Mouse (Mus musculus): ENCODE data around the gene Dok1. TPM values are rescaled to one million over a fixed set of nuclear protein-coding genes. Genes with fewer than 3 reads are reported as not detected.

Dok1 gene
- polyA plus RNA-seq (2021; fragmentation: Nextera tagmentation), result 1.0 and 2.4 TPM in 2 replicates
- long read RNA-seq, experiment 1, partial matches to known transcripts, result 0 of 1 reads
- long read RNA-seq, experiment 1, other reads (novel, unspliced or antisense), result 1 of 1 reads
- long read RNA-seq, experiment 2, partial matches to known transcripts, result 1 of 7 reads
- long read RNA-seq, experiment 2, other reads (novel, unspliced or antisense), result 3 of 7 reads

DNA sequence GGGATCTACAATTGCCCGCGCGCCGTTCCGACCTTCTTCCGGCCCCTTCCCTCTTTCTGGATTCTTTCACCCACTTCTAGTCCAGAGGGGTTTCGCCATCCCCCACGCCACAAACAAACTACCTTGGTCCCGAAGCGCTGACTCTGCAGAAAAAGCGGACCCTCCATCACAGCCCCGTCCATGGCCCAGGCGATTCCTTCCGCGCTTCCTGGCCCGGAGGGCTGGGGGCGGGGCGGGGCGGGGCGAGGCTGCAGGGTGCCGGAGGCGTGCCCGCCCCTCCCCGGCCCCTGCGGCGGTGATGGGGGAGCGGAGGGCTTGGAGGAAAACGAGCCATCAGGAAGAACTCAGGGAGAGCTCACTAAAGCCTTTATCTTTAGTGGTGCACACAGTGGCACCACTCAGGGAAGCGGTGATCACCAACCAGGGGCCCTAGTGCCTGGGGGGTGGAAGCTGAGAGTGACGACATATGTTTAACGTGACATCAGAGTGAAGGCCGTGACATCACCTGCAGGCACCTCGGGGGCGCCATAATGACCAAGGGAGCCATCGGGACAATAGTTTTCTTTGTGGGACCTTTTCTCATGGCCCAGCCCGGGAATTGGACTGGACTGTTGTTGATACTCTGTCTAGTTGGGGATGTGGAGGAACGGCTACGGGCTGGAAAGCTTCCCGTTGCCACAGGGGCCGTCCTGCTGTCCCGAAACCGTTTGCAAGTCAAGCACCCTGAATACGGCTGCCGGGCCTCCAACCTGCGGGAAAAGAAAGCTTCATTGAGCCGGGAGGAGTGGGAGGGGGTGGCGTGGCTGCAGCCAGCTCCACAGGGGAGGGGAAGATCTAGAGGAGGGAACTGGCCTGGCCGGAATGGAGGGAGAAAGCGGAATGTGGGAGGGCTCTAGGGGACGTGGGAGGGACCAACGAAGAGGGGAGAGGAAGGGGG lies at the start of gene Dok1, which contains the start of gene Loxl3:
Gene Dok1 (minus strand): TSS at position 223 of the 937 bp plus-strand sequence.
Gene Loxl3 (plus strand): TSS at position 925 of the 937 bp plus-strand sequence.

DNA sequence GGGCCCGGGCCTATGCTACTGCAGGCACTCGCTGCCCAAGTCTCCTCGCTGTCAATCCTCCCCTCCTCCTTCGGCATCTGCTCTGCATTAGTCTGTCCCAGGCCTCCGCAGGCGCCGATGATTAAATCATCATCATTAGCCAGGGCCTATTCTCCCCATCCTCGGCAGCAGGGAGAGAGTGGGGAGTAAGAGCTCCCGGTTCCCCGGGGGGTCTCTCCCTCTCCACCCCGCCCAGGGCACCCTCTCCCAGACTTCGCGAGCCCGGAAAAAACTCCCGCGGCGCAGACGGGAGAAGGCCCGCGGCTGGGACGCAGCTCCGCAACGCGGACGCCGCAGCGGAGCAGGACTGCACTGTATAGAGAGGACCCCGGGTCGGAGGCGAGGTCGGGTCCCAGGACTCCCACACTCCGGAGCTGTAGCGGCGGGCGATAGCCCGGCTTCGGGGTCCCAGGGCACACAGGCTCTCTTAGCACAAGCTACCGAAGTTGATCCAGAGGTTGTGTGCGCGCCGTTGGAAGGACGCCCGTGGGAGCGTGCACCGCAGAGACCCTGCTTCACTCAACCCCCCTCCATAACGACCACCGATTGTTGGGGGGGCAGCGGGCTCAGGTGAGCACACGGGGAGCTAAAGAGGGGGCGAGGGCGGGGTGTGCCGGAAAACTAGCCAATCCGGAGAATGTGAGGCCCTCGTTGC lies 44.5 kb upstream of the Dok1 start, which contains the start of gene Pcgf1:
Gene Pcgf1 (plus strand): TSS at position 240 of the 694 bp plus-strand sequence.

DNA sequence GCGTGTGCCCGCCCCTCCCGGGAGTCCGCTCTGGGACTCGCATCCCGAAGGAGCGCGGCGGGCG lies 36.8 kb upstream of the Dok1 start, which contains the start of gene Tlx2:
Gene Tlx2 (minus strand): TSS at position 47 of the 64 bp plus-strand sequence.

DNA sequence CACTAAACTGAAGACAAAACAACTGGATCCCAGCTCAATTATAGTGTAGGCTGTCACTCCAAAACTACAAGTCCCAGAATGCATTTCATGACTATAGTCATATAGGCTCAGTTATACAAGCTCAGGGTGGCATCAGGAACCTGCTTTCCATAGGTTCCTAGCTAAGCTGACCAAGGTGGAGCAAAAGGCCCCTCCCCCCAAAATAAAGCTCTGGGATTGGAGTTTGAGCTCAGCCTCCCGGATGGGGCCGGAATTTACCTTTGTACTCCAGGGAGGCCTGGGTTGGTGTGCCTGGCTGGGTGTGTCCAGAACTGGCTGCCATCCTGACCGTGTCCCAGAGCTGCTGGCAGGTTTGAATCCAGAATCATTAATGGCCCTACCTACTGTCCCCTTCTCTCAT lies 24.5 kb upstream of the Dok1 start, which contains the start of gene Dqx1:
Gene Dqx1 (plus strand): TSS at position 55 of the 400 bp plus-strand sequence.

DNA sequence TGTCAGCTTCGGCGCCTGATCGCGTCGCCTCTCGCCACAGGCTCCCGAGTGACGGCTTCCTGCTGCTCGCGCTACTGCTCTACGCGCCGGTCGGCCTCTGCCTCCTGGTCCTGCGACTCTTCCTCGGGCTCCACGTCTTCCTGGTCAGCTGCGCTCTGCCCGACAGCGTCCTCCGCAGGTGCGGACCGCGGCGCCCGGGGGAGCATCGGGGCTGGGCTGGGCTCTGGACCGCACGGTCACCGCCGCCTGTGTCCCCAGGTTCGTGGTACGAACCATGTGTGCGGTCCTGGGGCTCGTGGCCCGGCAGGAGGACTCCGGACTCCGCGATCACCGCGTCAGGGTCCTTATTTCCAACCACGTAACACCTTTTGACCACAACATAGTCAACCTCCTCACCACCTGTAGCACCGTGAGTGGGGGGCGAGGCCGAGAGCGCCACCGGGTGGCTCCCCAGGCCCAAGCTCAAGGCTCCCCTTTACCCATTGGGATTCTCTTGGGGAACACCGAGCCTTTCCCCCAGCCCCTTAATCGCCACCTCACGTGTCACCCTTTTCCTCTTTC lies 21.7 kb upstream of the Dok1 start, which contains the start of gene Htra2:
Gene Htra2 (minus strand): TSS at position 403 of the 561 bp plus-strand sequence.

DNA sequence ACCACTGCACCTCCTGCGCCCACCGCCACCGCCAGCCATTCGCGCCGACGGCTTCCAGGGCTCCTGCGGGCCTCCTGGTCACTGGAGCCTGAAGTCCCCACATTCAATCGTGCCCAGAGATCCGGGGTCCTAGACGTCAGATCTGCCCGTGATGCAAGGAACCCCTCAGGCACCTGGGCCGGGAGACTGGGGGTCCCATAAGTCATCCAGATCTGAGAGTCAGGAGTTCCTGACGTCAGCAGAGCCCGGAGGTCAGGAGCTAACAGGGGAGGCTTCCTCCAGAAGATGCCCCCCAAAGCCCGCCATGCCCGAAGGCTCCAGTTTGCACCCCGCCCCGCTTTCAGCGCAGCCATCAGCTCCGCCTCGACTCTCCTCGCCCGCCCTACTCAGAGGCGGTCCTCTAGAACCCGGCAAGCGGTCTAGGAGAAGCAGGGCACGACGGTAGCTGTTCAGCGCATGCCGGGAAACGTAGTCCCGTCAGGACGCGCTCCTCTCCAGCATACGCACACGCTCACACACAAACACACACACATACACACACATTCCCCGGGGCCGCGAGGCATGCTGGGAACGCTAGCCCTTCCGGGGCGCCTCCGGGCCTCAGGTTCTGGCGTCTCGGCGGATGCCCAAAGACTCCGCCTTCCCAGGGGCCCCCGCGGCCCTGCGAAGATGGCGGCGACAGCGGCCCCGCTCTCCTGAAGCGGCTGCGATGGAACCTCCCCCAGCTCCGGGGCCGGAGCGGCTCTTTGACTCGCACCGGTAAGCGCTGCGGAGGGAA lies 21.0 kb upstream of the Dok1 start, which contains the start of gene Aup1:
Gene Aup1 (plus strand): TSS at position 448 of the 778 bp plus-strand sequence.

Small RNAs within 50 kb of the gene (microRNA-seq; reads per million reads assigned to microRNA genes)
- gene Mir7040, result not detected

Other genes with a start within 250 kb of the Dok1 start
- gene Sema4f, start 93.7 kb downstream of the Dok1 start, polyA plus RNA-seq (2021; fragmentation: Nextera tagmentation), result 13.3 and 16.3 TPM in 2 replicates
- 0.10 and 0.11 TPM in 2 replicates for gene M1ap, start 86.6 kb downstream of the Dok1 start, polyA plus RNA-seq (2021; fragmentation: Nextera tagmentation)
- 2.1 and 2.7 TPM in 2 replicates for gene Loxl3, start 702 bp upstream of the Dok1 start, polyA plus RNA-seq (2021; fragmentation: Nextera tagmentation)
- 69.0 and 92.6 TPM in 2 replicates for gene Aup1, start 21.1 kb upstream of the Dok1 start, polyA plus RNA-seq (2021; fragmentation: Nextera tagmentation)
- gene Htra2, start 21.8 kb upstream of the Dok1 start, polyA plus RNA-seq (2021; fragmentation: Nextera tagmentation), result 34.7 and 37.5 TPM in 2 replicates
- gene Dqx1, start 24.4 kb upstream of the Dok1 start, polyA plus RNA-seq (2021; fragmentation: Nextera tagmentation), result 0.18 and 0.25 TPM in 2 replicates
- gene Tlx2, start 36.8 kb upstream of the Dok1 start, polyA plus RNA-seq (2021; fragmentation: Nextera tagmentation), result 0.41 TPM in 1 of 2 replicates, not detected in the other
- 23.7 and 27.1 TPM in 2 replicates for gene Pcgf1, start 44.4 kb upstream of the Dok1 start, polyA plus RNA-seq (2021; fragmentation: Nextera tagmentation)
- gene Lbx2, start 52.9 kb upstream of the Dok1 start, polyA plus RNA-seq (2021; fragmentation: Nextera tagmentation), result 0.93 and 1.4 TPM in 2 replicates
- gene Ccdc142, start 68.1 kb upstream of the Dok1 start, polyA plus RNA-seq (2021; fragmentation: Nextera tagmentation), result 0.67 and 0.70 TPM in 2 replicates
- gene Gm42688, start 68.1 kb upstream of the Dok1 start, polyA plus RNA-seq (2021; fragmentation: Nextera tagmentation), result 0.80 and 0.90 TPM in 2 replicates
- gene Mrpl53, start 75.6 kb upstream of the Dok1 start, polyA plus RNA-seq (2021; fragmentation: Nextera tagmentation), result 146 and 148 TPM in 2 replicates
- 2.2 and 2.8 TPM in 2 replicates for gene Mogs, start 82.0 kb upstream of the Dok1 start, polyA plus RNA-seq (2021; fragmentation: Nextera tagmentation)
- 28.4 and 32.2 TPM in 2 replicates for gene Wbp1, start 88.1 kb upstream of the Dok1 start, polyA plus RNA-seq (2021; fragmentation: Nextera tagmentation)
- 9.7 and 11.3 TPM in 2 replicates for gene Ino80b, start 92.0 kb upstream of the Dok1 start, polyA plus RNA-seq (2021; fragmentation: Nextera tagmentation)
- gene Rtkn, start 102.0 kb upstream of the Dok1 start, polyA plus RNA-seq (2021; fragmentation: Nextera tagmentation), result 45.2 and 50.6 TPM in 2 replicates
- 20.7 and 21.5 TPM in 2 replicates for gene Wdr54, start 122.9 kb upstream of the Dok1 start, polyA plus RNA-seq (2021; fragmentation: Nextera tagmentation)
- 32.0 and 43.1 TPM in 2 replicates for gene 1700003E16Rik, start 122.9 kb upstream of the Dok1 start, polyA plus RNA-seq (2021; fragmentation: Nextera tagmentation)
- 119 and 123 TPM in 2 replicates for gene Dctn1, start 132.4 kb upstream of the Dok1 start, polyA plus RNA-seq (2021; fragmentation: Nextera tagmentation)
- 0.14 and 9.7 TPM in 2 replicates for gene Slc4a5, start 186.4 kb upstream of the Dok1 start, polyA plus RNA-seq (2021; fragmentation: Nextera tagmentation)

Data from layer of hippocampus, adult 6 months (tissue).